Mouse (Mus musculus) cerebellum, postnatal 10 days (tissue): Measurements from ENCODE around the gene Zfp365.

Source experiments
- DNase-seq, 2 experiments: peaks; one replicate each; pipeline ENCODE4 v3.0.0; 2021; ENCODE audit warnings: mixed read lengths in 2 of 2

Zfp365 gene

DNA sequence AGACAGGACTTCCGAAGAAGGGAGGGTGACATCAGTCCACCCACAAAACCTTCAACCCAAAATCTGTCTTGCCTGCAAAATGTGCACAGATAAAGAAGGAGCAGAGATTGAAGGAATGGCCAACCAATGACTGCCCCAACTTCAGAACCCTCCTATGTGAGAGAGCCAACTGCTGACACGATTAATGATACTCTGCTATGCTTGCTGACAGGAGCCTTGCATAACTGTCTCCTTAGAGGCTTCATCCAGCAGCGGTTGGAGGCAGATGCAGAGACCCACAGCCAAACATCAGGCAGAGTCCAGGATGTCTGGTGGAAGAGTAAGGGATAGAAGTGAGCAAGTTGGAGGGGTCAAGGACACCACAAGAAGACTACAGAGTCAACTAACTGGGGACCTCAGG, 73.3 kb downstream of the Zfp365 start:
- DNase-seq: no peak

GRCm38 (mm10) chr10:67836426-67836825, 76.0 kb downstream of the Zfp365 start:
- DNase-seq: peak in 1 of 2 experiments; percentile 7
